Mouse (Mus musculus) liver, embryonic 16.5 days (tissue): ENCODE data around the gene Med12l. TPM values are rescaled to one million over a fixed set of nuclear protein-coding genes. Genes with fewer than 3 reads are reported as not detected.

Experiments used
- ATAC-seq: fragments of 200-750 bp; cut with Nextera tagmentation; 2 replicates; pipeline ENCODE4 v1.8.0; 2017; ENCODE audit warnings: low read depth, mild to moderate bottlenecking, moderate number of reproducible peaks, moderate library complexity
- H3K27ac ChIP-seq: fragments of 300-500 bp; sonication (generic); 2 replicates; pipeline ENCODE4 v1.5.1; 2014; ENCODE audit warnings: mild to moderate bottlenecking, low read length
- H3K27me3 ChIP-seq: fragments of 300-500 bp; sonication (generic); 2 replicates; pipeline ENCODE4 v1.6.1; 2014; ENCODE audit warnings: low read depth, low read length, mixed read lengths; ENCODE audit not compliant: control insufficient read depth, insufficient read depth
- H3K36me3 ChIP-seq: fragments of 300-500 bp; sonication (generic); 2 replicates; pipeline ENCODE4 v1.6.1; 2014; ENCODE audit warnings: mild to moderate bottlenecking; ENCODE audit not compliant: control insufficient read depth, insufficient read depth
- H3K4me1 ChIP-seq: fragments of 300-500 bp; sonication (generic); 2 replicates; pipeline ENCODE4 v1.6.1; 2014; ENCODE audit warnings: low read depth, low read length, mixed read lengths; ENCODE audit not compliant: control insufficient read depth
- H3K4me2 ChIP-seq: fragments of 300-500 bp; sonication (generic); 2 replicates; pipeline ENCODE4 v1.6.1; 2014; ENCODE audit warnings: low read depth, low read length, mixed read lengths
- H3K4me3 ChIP-seq: fragments of 300-500 bp; sonication (generic); 2 replicates; pipeline ENCODE4 v1.5.1; 2014; ENCODE audit warnings: low read depth, mild to moderate bottlenecking, low read length
- H3K9ac ChIP-seq: fragments of 300-500 bp; sonication (generic); 2 replicates; pipeline ENCODE4 v1.6.1; 2014; ENCODE audit warnings: low read depth, low read length
- H3K9me3 ChIP-seq: fragments of 300-500 bp; sonication (generic); replicated peaks from 2 replicates; pipeline ENCODE4 v1.6.1; 2016; ENCODE audit warnings: low read length; ENCODE audit not compliant: control insufficient read depth
- WGBS: fragments of 180-500 bp; shearing (Covaris S2); extraction: QIAGEN DNeasy Blood & Tissue Kit; methylation state at CpG from one replicate; pipeline ENCODE4 v1.1.7; 2014; ENCODE audit not compliant: insufficient replicate concordance; 5-methylcytosine and 5-hydroxymethylcytosine counted together
- polyA plus RNA-seq: library from polyadenylated mRNA; unstranded; fragments of >200 nt; fragmentation: Nextera tagmentation; extraction: Ambion mirVana; gene quantifications from 2 replicates; pipeline ENCODE4 v1.2.1, GENCODE M21; 2015

Gene Med12l
- polyA plus RNA-seq, 1 experiment from 2014 or later: 0.73 TPM

- H3K27me3 ChIP-seq: no peaks in the 10 kb centered on the region
- no peak overlapping the region for H3K27ac ChIP-seq
- ATAC-seq: no peak
- H3K9me3 ChIP-seq: no peaks in the 10 kb centered on the region
- no peaks in the 10 kb centered on the region for H3K4me1 ChIP-seq
- WGBS: 62% methylated on average over 6 of the region's 6 CpGs
- H3K9ac ChIP-seq: no peak overlapping the region
- H3K4me3 ChIP-seq: no peak overlapping the region
- H3K4me2 ChIP-seq: no peak overlapping the region
- no peaks in the 10 kb centered on the region for H3K36me3 ChIP-seq
Observed at GRCm38 (mm10) chr3:59243384-59243783, 237.8 kb downstream of the Med12l start.

GRCm38 (mm10) chr3:59248031-59248430, 242.4 kb downstream of the Med12l start:
- no peaks in the 10 kb centered on the region for H3K4me1 ChIP-seq
- H3K4me2 ChIP-seq: no peak overlapping the region
- WGBS: 87% methylated on average over 6 of the region's 6 CpGs
- no peak for ATAC-seq
- H3K27me3 ChIP-seq: no peaks in the 10 kb centered on the region
- no peak overlapping the region for H3K27ac ChIP-seq
- no peak overlapping the region for H3K4me3 ChIP-seq
- H3K9me3 ChIP-seq: no peaks in the 10 kb centered on the region
- no peak overlapping the region for H3K9ac ChIP-seq
- no peaks in the 10 kb centered on the region for H3K36me3 ChIP-seq

GRCm38 (mm10) chr3:59250454-59250853, 244.8 kb downstream of the Med12l start:
- no peak for ATAC-seq
- 70% methylated on average over 1 of the region's 1 CpGs for WGBS
- H3K9ac ChIP-seq: no peak overlapping the region
- H3K4me2 ChIP-seq: no peak overlapping the region
- H3K4me3 ChIP-seq: no peak overlapping the region
- no peaks in the 10 kb centered on the region for H3K4me1 ChIP-seq
- no peaks in the 10 kb centered on the region for H3K36me3 ChIP-seq
- no peaks in the 10 kb centered on the region for H3K27me3 ChIP-seq
- H3K27ac ChIP-seq: no peak overlapping the region
- no peaks in the 10 kb centered on the region for H3K9me3 ChIP-seq

GRCm38 (mm10) chr3:59257740-59258664, 252.4 kb downstream of the Med12l start:
- Histone ChIP-seq H3K4me2 (no peak overlapping the region), H3K9ac (no peak overlapping the region), H3K36me3 (no peaks in the 10 kb centered on the region), H3K9me3 (no peaks in the 10 kb centered on the region), H3K27ac (no peak overlapping the region), H3K4me3 (no peak overlapping the region), H3K27me3 (no peaks in the 10 kb centered on the region), H3K4me1 (no peaks in the 10 kb centered on the region)
- ATAC-seq: no peak
- WGBS: 64% methylated on average over 20 of the region's 20 CpGs

GRCm38 (mm10) chr3:59260745-59261144, 255.1 kb downstream of the Med12l start:
- Histone ChIP-seq H3K9ac (no peak overlapping the region), H3K36me3 (no peaks in the 10 kb centered on the region), H3K4me1 (no peaks in the 10 kb centered on the region; the same call in 1 of the 2 replicates), H3K4me2 (no peak overlapping the region), H3K27me3 (no peaks in the 10 kb centered on the region), H3K27ac (no peak overlapping the region), H3K9me3 (no peaks in the 10 kb centered on the region), H3K4me3 (no peak overlapping the region)
- ATAC-seq: peak; percentile 41; the same call in 1 of the 2 replicates
- WGBS: 24% methylated on average over 5 of the region's 5 CpGs

- WGBS: 59% methylated on average over 9 of the region's 9 CpGs
- H3K4me3 ChIP-seq: no peak overlapping the region
- ATAC-seq: no peak
- no peak overlapping the region for H3K9ac ChIP-seq
- H3K4me2 ChIP-seq: no peak overlapping the region
- no peaks in the 10 kb centered on the region for H3K36me3 ChIP-seq
- H3K9me3 ChIP-seq: no peaks in the 10 kb centered on the region
- no peaks in the 10 kb centered on the region; the same call in 1 of the 2 replicates for H3K4me1 ChIP-seq
- no peak overlapping the region for H3K27ac ChIP-seq
- H3K27me3 ChIP-seq: no peaks in the 10 kb centered on the region
Observed at GRCm38 (mm10) chr3:59261709-59262472, 256.3 kb downstream of the Med12l start.

GRCm38 (mm10) chr3:59262704-59263103, 257.1 kb downstream of the Med12l start, which contains the start of gene P2ry12:
Gene P2ry12, minus strand, starts transcription at chr3:59262871.
- no peaks in the 10 kb centered on the region for H3K27me3 ChIP-seq
- H3K4me3 ChIP-seq: no peak within 1 kb of the TSS
- H3K4me1 ChIP-seq: no peaks in the 10 kb centered on the region; the same call in 1 of the 2 replicates
- H3K27ac ChIP-seq: no peak within 1 kb of the TSS
- H3K9me3 ChIP-seq: no peaks in the 10 kb centered on the region
- no peak for ATAC-seq
- 64% methylated on average over 7 of the region's 7 CpGs for WGBS
- no peak within 1 kb of the TSS for H3K4me2 ChIP-seq
- no peaks in the 10 kb centered on the region for H3K36me3 ChIP-seq
- no peak within 1 kb of the TSS for H3K9ac ChIP-seq

DNA sequence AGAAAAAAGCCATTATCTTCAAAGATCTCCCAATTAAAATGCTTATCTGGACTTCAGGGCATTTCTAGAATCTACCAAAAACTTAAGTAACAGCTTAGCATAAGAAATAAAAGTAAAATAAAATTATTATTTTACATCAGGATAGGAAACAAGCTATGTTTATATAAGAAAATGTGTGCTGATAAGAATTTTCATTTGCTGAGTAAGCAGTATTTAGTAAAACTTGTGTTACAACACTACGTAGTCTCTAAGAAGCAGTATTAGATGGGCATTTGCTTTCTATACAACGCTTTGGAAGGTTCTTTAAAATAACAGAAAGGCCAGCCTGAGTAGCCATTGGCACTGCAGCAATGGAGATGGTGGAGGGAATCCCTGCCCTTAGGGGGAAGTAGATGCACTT, 257.8 kb downstream of the Med12l start:
- Histone ChIP-seq H3K27me3 (no peaks in the 10 kb centered on the region), H3K36me3 (no peaks in the 10 kb centered on the region), H3K4me2 (no peak overlapping the region), H3K9me3 (no peaks in the 10 kb centered on the region), H3K4me1 (no peaks in the 10 kb centered on the region; the same call in 1 of the 2 replicates), H3K27ac (no peak overlapping the region), H3K4me3 (no peak overlapping the region), H3K9ac (no peak overlapping the region)
- ATAC-seq: no peak
- 76% methylated on average over 2 of the region's 2 CpGs for WGBS
